Mouse (Mus musculus): ENCODE results near the gene Nxf7.
"Not testable (repeated sequence)": the region's sequence is repeated elsewhere in the genome, so short reads cannot be mapped to it uniquely, and the experiment has no call there.

The Nxf7 gene

GRCm38 (mm10) chrX:135598677-135599076, at the start of gene Nxf7:
Gene Nxf7, minus strand, starts transcription at chrX:135598777.
- in situ Hi-C loops (cut with MboI; ENCODE audit: low sequenced_read_pairs) = no loop called here

DNA sequence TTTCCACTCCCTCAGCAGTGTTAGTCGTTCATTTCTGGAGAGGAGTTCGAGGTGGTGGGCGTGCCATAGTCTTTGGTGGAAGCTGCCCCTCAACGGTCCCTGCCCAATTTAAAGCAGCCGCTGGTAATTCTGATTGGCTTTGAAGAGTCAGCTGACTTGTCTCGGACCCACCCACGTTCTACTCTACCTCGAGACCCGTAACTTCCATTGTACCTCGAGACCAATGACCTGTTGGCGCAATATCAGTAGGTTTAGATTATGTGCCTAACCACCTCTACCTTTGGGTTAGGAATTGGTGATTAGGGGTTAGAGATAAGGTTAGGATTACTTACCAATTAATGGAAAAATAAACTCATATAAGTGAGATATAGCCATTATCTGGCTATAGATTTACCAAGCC, 29.0 kb upstream of the Nxf7 start, which contains the start of gene Prame:
TSS of gene Prame (minus strand) at position 101 of the 400 bp plus-strand sequence.
- in situ Hi-C loops (cut with MboI; ENCODE audit: low sequenced_read_pairs) = no loop called here

DNA sequence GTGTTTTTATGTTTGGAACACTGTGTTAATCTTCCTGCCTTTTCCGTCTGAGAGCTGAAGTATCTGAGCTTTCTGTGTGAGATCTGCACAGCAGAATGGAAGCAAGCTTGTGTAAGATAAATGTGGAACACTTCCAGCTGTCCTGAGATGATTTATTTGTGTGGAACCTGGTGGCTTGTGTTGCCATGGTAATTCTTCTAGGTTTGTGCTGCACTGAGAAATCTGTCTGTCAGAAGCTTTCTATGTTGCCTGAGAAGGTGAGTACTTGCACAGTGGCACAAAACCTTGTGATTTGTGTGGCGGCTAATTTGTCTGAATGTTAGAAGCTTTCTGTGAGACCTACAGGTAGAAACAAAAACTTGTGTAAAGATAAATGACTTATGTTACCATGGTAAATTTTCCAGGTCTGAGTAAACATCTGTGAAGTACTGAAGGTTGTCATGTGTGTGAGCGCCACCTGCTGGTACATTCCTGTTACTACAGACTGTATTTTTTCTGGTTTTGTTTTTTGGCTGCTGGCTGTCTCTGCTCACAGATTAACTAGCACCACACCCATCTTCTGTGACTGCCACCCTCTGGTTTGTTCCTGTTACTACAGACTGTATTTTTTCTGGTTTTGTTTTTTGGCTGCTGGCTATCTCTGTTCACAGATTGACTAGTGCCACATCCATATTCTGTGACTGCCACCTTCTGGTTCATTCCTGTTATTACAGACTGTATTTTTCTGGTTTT, 2.9 kb upstream of the Nxf7 start:
- in situ Hi-C loops (cut with MboI; ENCODE audit: low sequenced_read_pairs) = not testable (repeated sequence)

- in situ Hi-C loops (cut with MboI; ENCODE audit: low sequenced_read_pairs) = no loop called here
Measured at GRCm38 (mm10) chrX:135598096-135598495, 481 bp downstream of the Nxf7 start.

DNA sequence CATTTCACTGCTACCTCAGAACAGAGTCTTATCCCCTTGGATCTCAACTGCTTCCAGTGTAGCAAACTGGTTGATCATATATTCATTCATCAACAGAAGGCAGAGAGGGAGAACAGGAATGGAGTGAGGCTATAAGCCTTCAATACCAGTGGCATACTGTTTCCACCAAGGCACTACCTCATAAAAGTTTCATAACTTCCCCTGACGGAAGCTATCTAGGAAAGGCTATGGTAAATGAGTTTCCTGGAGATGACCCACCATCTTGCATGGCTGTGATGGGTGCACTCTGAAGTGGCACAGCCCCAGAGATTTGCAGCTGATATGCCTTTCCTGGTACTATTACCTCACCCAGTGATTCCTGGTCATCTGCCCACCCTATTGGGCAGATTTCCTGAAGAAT, 22.2 kb downstream of the Nxf7 start:
- in situ Hi-C loops (cut with MboI; ENCODE audit: low sequenced_read_pairs) = no loop called here

DNA sequence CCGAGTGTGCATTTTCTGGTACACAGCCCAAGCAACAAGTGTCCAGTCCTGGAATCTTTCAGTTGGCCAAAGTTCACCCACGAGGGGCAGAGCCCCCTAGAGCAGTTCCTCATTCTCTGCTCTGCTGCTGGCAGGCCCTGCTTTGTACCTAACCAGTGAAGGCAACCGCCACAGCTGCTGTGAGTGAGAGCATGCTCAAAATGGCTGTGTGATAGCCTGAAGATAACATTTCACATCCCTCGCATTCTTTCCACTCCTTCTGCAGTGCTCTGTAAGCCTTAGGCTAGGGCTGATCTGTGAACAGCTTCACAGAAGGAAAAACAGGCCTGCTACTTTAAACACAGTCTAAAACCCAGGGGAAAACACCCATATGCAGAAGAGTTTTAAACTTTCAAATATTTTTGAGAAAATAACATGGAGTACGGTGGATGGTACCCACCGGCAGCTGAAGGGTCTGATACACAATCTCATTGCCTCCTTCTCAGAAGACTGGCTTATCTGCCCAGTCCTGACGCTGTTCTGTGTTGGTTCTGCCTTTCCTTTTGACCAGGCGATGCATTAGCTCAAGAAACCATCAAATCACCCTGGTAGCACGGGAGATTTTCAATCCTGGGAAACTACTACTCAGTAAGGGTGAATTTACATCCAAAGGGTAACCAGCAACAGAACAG, 23.5 kb downstream of the Nxf7 start:
- in situ Hi-C loops (cut with MboI; ENCODE audit: low sequenced_read_pairs) = not testable (repeated sequence)

DNA sequence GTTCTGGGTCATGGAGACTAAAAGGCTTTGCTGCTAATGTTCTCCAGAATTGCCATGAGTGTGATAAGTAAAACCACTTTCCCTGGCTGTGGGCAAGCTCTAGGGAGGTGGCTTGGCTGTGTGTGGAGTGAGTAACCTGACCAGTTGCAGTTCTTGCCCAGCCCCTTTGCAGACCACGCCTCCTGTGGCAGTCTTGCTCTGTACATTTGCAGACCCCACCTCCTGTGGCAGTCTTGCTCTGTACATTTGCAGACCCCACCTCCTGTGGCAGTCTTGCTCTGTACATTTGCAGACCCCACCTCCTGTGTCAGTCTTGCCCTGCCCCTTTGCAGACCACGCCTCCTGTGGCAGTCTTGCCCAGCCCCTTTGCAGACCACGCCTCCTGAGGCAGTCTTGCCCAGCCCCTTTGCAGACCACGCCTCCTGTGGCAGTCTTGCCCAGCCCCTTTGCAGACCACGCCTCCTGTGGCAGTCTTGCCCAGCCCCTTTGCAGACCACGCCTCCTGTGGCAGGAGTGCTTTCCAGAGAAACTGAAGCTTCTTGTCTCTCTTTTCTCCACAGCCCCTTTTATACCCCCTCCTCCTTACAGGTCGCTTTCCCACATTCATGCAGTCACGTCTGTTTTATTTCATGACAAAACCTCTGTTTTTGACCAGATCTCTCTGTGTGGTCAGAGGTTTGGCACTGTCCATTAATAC, 24.2 kb downstream of the Nxf7 start:
- in situ Hi-C loops (cut with MboI; ENCODE audit: low sequenced_read_pairs) = not testable (repeated sequence)

- in situ Hi-C loops (cut with MboI; ENCODE audit: low sequenced_read_pairs) = not testable (repeated sequence)
Measured at GRCm38 (mm10) chrX:135569467-135569866, 29.1 kb downstream of the Nxf7 start.

DNA sequence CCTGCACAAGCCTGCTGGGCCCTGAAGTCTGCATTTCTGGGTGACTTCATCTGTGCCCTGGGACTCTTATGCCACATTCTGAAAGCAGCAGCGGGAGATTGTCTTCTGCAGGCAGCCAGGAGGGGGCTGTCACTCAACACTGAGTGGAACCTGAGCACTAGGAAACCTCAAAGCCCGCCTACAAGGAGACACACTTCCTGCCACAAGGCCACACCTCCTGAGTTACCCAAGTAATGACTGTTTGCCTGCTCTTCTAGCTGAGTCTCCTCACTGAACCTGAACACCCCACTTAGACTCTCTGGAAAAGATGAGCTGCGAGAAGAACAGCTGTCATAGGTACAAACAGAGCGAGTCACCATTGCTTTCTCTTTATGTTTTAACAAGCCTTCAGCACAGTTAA, 33.6 kb downstream of the Nxf7 start:
- in situ Hi-C loops (cut with MboI; ENCODE audit: low sequenced_read_pairs) = not testable (repeated sequence)

GRCm38 (mm10) chrX:135562841-135563240, 35.7 kb downstream of the Nxf7 start:
- in situ Hi-C loops (cut with MboI; ENCODE audit: low sequenced_read_pairs) = no loop called here

GRCm38 (mm10) chrX:135561693-135562092, 36.9 kb downstream of the Nxf7 start:
- in situ Hi-C loops (cut with MboI; ENCODE audit: low sequenced_read_pairs) = not testable (repeated sequence)

DNA sequence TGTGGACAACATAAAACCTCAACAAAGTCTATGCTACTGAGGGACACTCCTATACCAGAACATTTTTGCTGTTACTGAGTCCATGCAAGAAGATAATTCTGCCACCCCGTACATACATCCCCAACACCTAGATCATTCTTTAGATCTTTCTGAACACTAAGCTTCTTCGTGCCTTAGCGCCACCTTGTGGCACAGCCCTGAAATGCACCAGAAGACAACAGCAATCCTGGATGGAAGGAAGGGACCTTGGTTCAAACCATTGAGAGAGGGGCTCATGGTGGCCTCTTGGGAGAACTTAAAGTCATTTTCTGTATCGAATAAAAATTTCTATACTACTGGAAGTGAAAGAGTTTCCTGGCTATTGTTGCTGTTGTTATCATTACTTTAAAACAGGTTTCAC, 37.6 kb downstream of the Nxf7 start:
- in situ Hi-C loops (cut with MboI; ENCODE audit: low sequenced_read_pairs) = not testable (repeated sequence)

GRCm38 (mm10) chrX:135559665-135560064, 38.9 kb downstream of the Nxf7 start:
- in situ Hi-C loops (cut with MboI; ENCODE audit: low sequenced_read_pairs) = not testable (repeated sequence)
